Mouse (Mus musculus): ENCODE measurements around the gene Neo1. TPM values are rescaled to one million over a fixed set of nuclear protein-coding genes. Genes with fewer than 3 reads are reported as not detected.
"Not testable (repeated sequence)": the region's sequence is repeated elsewhere in the genome, so short reads cannot be mapped to it uniquely, and the experiment has no call there.

The Neo1 gene
- total and polyA plus RNA-seq, 2 experiments from 2014 or later, result 50.4 to 237 TPM

- Histone ChIP-seq H3K9me3 (ENCODE audit: low read length) (no peaks in the 10 kb centered on the region), H3K4me2 (ENCODE audit: low read depth) (no peak overlapping the region), H3K9ac (no peak overlapping the region), H3K36me3 (ENCODE audit: insufficient read depth) (no peaks in the 10 kb centered on the region), H3K27ac (ENCODE audit: low read depth, low read length) (no peak overlapping the region), H3K4me1 (ENCODE audit: insufficient read depth) (no peaks in the 10 kb centered on the region), H3K4me3 (ENCODE audit: low read depth, low read length) (no peak overlapping the region), H3K27me3 (ENCODE audit: insufficient read depth, low read length) (no peaks in the 10 kb centered on the region)
- DNase-seq (peak; percentile 88), ATAC-seq (peak; percentile 56; the same call in 1 of the 2 replicates)
- WGBS, result 3% methylated on average over 2 of the region's 2 CpGs
- peak; percentile 77 for TF ChIP-seq CTCF (IDR thresholded peaks at IDR 0.05; ENCODE audit: low read depth)
Observed at GRCm38 (mm10) chr9:59013365-59013764, 22.9 kb downstream of the Neo1 start.

GRCm38 (mm10) chr9:58989255-58989928 lies 46.8 kb downstream of the Neo1 start:
- Histone ChIP-seq H3K9ac (no peak overlapping the region), H3K4me2 (ENCODE audit: low read depth) (no peak overlapping the region), H3K27me3 (ENCODE audit: insufficient read depth, low read length) (no peaks in the 10 kb centered on the region), H3K4me1 (ENCODE audit: insufficient read depth) (no peaks in the 10 kb centered on the region), H3K27ac (ENCODE audit: low read depth, low read length) (no peak overlapping the region), H3K4me3 (ENCODE audit: low read depth, low read length) (no peak overlapping the region), H3K36me3 (ENCODE audit: insufficient read depth) (peaks cover 12% of the 10 kb centered on the region), H3K9me3 (ENCODE audit: low read length) (no peaks in the 10 kb centered on the region)
- DNase-seq (no peak), ATAC-seq (no peak)
- no peak for TF ChIP-seq CTCF (IDR thresholded peaks at IDR 0.05; ENCODE audit: low read depth)
- WGBS, result 94% methylated on average over 5 of the region's 5 CpGs

DNA sequence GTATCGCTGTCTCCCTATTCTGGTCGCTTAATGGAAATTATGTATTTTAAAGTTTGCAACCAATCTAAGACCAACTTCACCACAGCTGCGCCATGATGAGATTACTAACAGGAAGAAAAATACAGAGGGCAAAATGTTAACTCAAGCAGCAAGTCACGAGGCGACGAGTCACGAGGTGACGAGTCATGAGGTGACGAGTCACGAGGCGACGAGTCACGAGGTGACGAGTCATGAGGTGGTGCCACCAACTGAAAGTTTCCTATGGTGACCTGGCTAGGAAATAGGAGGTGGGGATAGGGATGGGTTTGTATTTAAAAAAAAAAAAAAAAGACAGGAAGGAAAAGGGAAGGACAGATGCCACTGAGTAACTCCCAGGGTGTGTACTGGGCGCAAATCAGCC lies 57.2 kb downstream of the Neo1 start:
- Histone ChIP-seq H3K9ac (no peak overlapping the region), H3K36me3 (ENCODE audit: insufficient read depth) (no peaks in the 10 kb centered on the region; the same call in 1 of the 2 replicates), H3K27ac (ENCODE audit: low read depth, low read length) (no peak overlapping the region), H3K4me3 (ENCODE audit: low read depth, low read length) (no peak overlapping the region), H3K4me2 (ENCODE audit: low read depth) (no peak overlapping the region), H3K4me1 (ENCODE audit: insufficient read depth) (no peaks in the 10 kb centered on the region), H3K9me3 (ENCODE audit: low read length) (no peaks in the 10 kb centered on the region), H3K27me3 (ENCODE audit: insufficient read depth, low read length) (no peaks in the 10 kb centered on the region)
- ATAC-seq, result no peak
- no peak for DNase-seq
- WGBS, result 95% methylated on average over 15 of the region's 15 CpGs
- no peak for TF ChIP-seq CTCF (IDR thresholded peaks at IDR 0.05; ENCODE audit: low read depth)

GRCm38 (mm10) chr9:58971154-58971553 lies 65.1 kb downstream of the Neo1 start:
- WGBS, result 87% methylated on average over 2 of the region's 2 CpGs
- not testable (repeated sequence) for DNase-seq; H3K4me3 ChIP-seq (ENCODE audit: low read depth, low read length); H3K4me1 ChIP-seq (ENCODE audit: insufficient read depth); H3K9ac ChIP-seq; ATAC-seq; H3K4me2 ChIP-seq (ENCODE audit: low read depth); H3K27ac ChIP-seq (ENCODE audit: low read depth, low read length); H3K36me3 ChIP-seq (ENCODE audit: insufficient read depth); H3K27me3 ChIP-seq (ENCODE audit: insufficient read depth, low read length); H3K9me3 ChIP-seq (ENCODE audit: low read length)

- Histone ChIP-seq H3K27ac (ENCODE audit: low read depth, low read length) (no peak overlapping the region), H3K36me3 (ENCODE audit: insufficient read depth) (no peaks in the 10 kb centered on the region), H3K27me3 (ENCODE audit: insufficient read depth, low read length) (no peaks in the 10 kb centered on the region), H3K9me3 (ENCODE audit: low read length) (no peaks in the 10 kb centered on the region), H3K9ac (no peak overlapping the region), H3K4me1 (ENCODE audit: insufficient read depth) (no peaks in the 10 kb centered on the region), H3K4me2 (ENCODE audit: low read depth) (no peak overlapping the region), H3K4me3 (ENCODE audit: low read depth, low read length) (no peak overlapping the region)
- no peak for TF ChIP-seq CTCF (IDR thresholded peaks at IDR 0.05; ENCODE audit: low read depth)
- no peak for DNase-seq
- no peak for ATAC-seq
- 44% methylated on average over 2 of the region's 2 CpGs for WGBS
Observed at GRCm38 (mm10) chr9:58967371-58967770, 68.9 kb downstream of the Neo1 start.

- TF ChIP-seq CTCF (IDR thresholded peaks at IDR 0.05; ENCODE audit: low read depth), result peak; percentile 16; the same call in 1 of the 2 replicates
- peaks cover 16% of the 10 kb centered on the region for H3K36me3 ChIP-seq (ENCODE audit: insufficient read depth)
- H3K9ac ChIP-seq, result no peak overlapping the region
- no peaks in the 10 kb centered on the region for H3K4me1 ChIP-seq (ENCODE audit: insufficient read depth)
- no peak overlapping the region for H3K27ac ChIP-seq (ENCODE audit: low read depth, low read length)
- 77% methylated on average over 3 of the region's 3 CpGs for WGBS
- no peaks in the 10 kb centered on the region for H3K27me3 ChIP-seq (ENCODE audit: insufficient read depth, low read length)
- no peak overlapping the region for H3K4me2 ChIP-seq (ENCODE audit: low read depth)
- H3K4me3 ChIP-seq (ENCODE audit: low read depth, low read length), result no peak overlapping the region
- DNase-seq (no peak), ATAC-seq (no peak)
- no peaks in the 10 kb centered on the region for H3K9me3 ChIP-seq (ENCODE audit: low read length)
Observed at GRCm38 (mm10) chr9:58955507-58955906, 80.7 kb downstream of the Neo1 start.

- WGBS, result 96% methylated on average over 1 of the region's 1 CpGs
- H3K4me2 ChIP-seq (ENCODE audit: low read depth); H3K36me3 ChIP-seq (ENCODE audit: insufficient read depth); DNase-seq; H3K4me3 ChIP-seq (ENCODE audit: low read depth, low read length); H3K4me1 ChIP-seq (ENCODE audit: insufficient read depth); H3K9ac ChIP-seq; H3K27me3 ChIP-seq (ENCODE audit: insufficient read depth, low read length); ATAC-seq; H3K27ac ChIP-seq (ENCODE audit: low read depth, low read length); H3K9me3 ChIP-seq (ENCODE audit: low read length): not testable (repeated sequence)
Observed at GRCm38 (mm10) chr9:58945910-58946309, 90.3 kb downstream of the Neo1 start.
